Mouse (Mus musculus) neural tube, embryonic 14.5 days (tissue): ENCODE measurements around the gene Dtnb. TPM values are rescaled to one million over a fixed set of nuclear protein-coding genes. Genes with fewer than 3 reads are reported as not detected.

Experiments used
- ATAC-seq: fragments of 200-750 bp; cut with Nextera tagmentation; 2 replicates; pipeline ENCODE4 v1.8.0; 2017; ENCODE audit warnings: low read depth, mild to moderate bottlenecking, moderate TSS enrichment, moderate library complexity
- H3K27ac ChIP-seq: fragments of 300-500 bp; sonication (generic); 2 replicates; pipeline ENCODE4 v1.5.1; 2014; ENCODE audit warnings: low read depth, mild to moderate bottlenecking, control low read depth, low read length, moderate library complexity, mixed read lengths
- H3K27me3 ChIP-seq: fragments of 300-500 bp; sonication (generic); 2 replicates; pipeline ENCODE4 v1.6.1; 2014; ENCODE audit warnings: low read length; ENCODE audit not compliant: control insufficient read depth, insufficient read depth
- H3K36me3 ChIP-seq: fragments of 300-500 bp; sonication (generic); 2 replicates; pipeline ENCODE4 v1.6.1; 2014; ENCODE audit warnings: low read length, mixed read lengths; ENCODE audit not compliant: control insufficient read depth, insufficient read depth
- H3K4me1 ChIP-seq: fragments of 300-500 bp; sonication (generic); 2 replicates; pipeline ENCODE4 v1.6.1; 2014; ENCODE audit warnings: low read length; ENCODE audit not compliant: control insufficient read depth, insufficient read depth
- H3K4me2 ChIP-seq: fragments of 300-500 bp; sonication (generic); 2 replicates; pipeline ENCODE4 v1.6.1; 2014; ENCODE audit warnings: mild to moderate bottlenecking, low read depth, low read length, control low read depth
- H3K4me3 ChIP-seq: fragments of 300-500 bp; sonication (generic); 2 replicates; pipeline ENCODE4 v1.5.1; 2014; ENCODE audit warnings: low read depth, low read length, control low read depth, mixed read lengths
- H3K9ac ChIP-seq: fragments of 300-500 bp; sonication (generic); replicated peaks from 2 replicates; pipeline ENCODE4 v1.6.1; 2014; ENCODE audit warnings: low read depth, mild to moderate bottlenecking, control low read depth, low read length, mixed read lengths
- H3K9me3 ChIP-seq: fragments of 300-500 bp; sonication (generic); 2 replicates; pipeline ENCODE4 v1.6.1; 2016; ENCODE audit warnings: low read length; ENCODE audit not compliant: control insufficient read depth
- WGBS: fragments of 180-500 bp; shearing (Covaris S2); extraction: QIAGEN DNeasy Blood & Tissue Kit; methylation state at CpG from one replicate; pipeline ENCODE4 v1.1.7; 2014; 5-methylcytosine and 5-hydroxymethylcytosine counted together
- polyA plus RNA-seq: library from polyadenylated mRNA; unstranded; fragments of >200 nt; fragmentation: Nextera tagmentation; extraction: Ambion mirVana; gene quantifications from 2 replicates; pipeline ENCODE4 v1.2.1, GENCODE M21; 2014

The Dtnb gene
- polyA plus RNA-seq, 1 experiment from 2014 or later: 72.6 TPM

DNA sequence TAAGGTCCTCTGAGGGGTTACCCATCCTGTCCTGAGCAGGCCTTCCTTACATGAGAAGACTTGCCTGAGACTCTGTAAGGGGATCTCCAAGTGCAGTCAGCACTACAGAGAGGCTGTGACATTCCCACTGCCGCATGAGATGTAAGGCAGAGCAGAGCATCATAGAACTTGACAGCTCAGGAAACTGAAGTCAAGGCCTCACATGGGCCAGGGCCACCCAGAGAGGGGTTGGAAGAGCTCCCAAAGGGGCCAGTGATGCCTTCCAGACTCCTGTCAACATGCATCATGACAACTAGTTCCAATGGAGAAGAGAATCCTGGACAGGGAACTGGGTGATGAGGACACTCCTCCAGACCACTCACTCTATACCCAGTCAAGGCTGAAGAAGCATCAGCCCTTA, 215.4 kb downstream of the Dtnb start:
- H3K4me2 ChIP-seq: no peak overlapping the region
- no peaks in the 10 kb centered on the region for H3K9me3 ChIP-seq
- no peak for ATAC-seq
- WGBS: 86% methylated on average over 1 of the region's 1 CpGs
- H3K36me3 ChIP-seq: no peaks in the 10 kb centered on the region
- H3K4me3 ChIP-seq: no peak overlapping the region
- peaks cover 8% of the 10 kb centered on the region for H3K4me1 ChIP-seq
- H3K9ac ChIP-seq: no peak overlapping the region
- H3K27ac ChIP-seq: no peak overlapping the region
- H3K27me3 ChIP-seq: no peaks in the 10 kb centered on the region

- H3K4me1 ChIP-seq: no peaks in the 10 kb centered on the region; the same call in 1 of the 2 replicates
- no peak overlapping the region for H3K9ac ChIP-seq
- no peak for ATAC-seq
- WGBS: 70% methylated on average over 5 of the region's 5 CpGs
- H3K4me3 ChIP-seq: no peak overlapping the region
- no peak overlapping the region for H3K27ac ChIP-seq
- H3K9me3 ChIP-seq: no peaks in the 10 kb centered on the region
- no peaks in the 10 kb centered on the region for H3K27me3 ChIP-seq
- no peak overlapping the region for H3K4me2 ChIP-seq
- no peaks in the 10 kb centered on the region for H3K36me3 ChIP-seq
Measured at GRCm38 (mm10) chr12:3788421-3789051, 216.4 kb downstream of the Dtnb start.

- Histone ChIP-seq H3K4me2 (no peak overlapping the region), H3K9me3 (no peaks in the 10 kb centered on the region), H3K27ac (no peak overlapping the region), H3K4me1 (no peaks in the 10 kb centered on the region; the same call in 1 of the 2 replicates), H3K27me3 (no peaks in the 10 kb centered on the region), H3K4me3 (no peak overlapping the region), H3K36me3 (no peaks in the 10 kb centered on the region), H3K9ac (no peak overlapping the region)
- ATAC-seq: no peak
- 70% methylated on average over 5 of the region's 5 CpGs for WGBS
Measured at GRCm38 (mm10) chr12:3789626-3790185, 217.5 kb downstream of the Dtnb start.

DNA sequence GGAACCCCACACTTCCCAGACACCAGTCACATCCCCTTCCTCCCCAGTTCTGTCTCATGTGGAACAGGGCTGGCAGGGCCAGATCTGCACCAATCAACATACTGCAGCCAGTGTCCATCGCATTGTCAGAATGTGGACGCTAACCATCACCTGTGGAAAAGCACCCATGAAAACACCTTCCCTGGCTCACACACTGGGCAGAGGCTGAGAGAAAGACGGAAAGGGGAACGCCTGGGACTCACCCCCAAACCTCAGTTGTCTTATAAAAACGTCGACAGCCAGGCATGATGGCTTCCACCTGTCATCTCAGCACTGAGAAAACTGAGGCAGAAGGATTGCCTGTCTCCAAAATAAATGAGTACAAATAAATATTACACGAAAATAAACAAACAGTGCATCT, 219.1 kb downstream of the Dtnb start:
- H3K36me3 ChIP-seq: no peaks in the 10 kb centered on the region
- 57% methylated on average over 7 of the region's 7 CpGs for WGBS
- H3K4me1 ChIP-seq: no peaks in the 10 kb centered on the region; the same call in 1 of the 2 replicates
- no peak overlapping the region for H3K9ac ChIP-seq
- H3K27ac ChIP-seq: no peak overlapping the region
- no peak overlapping the region; the same call in 1 of the 2 replicates for H3K4me3 ChIP-seq
- H3K27me3 ChIP-seq: no peaks in the 10 kb centered on the region
- H3K4me2 ChIP-seq: peak overlapping the region; percentile 49
- H3K9me3 ChIP-seq: no peaks in the 10 kb centered on the region
- peak; percentile 18; the same call in 1 of the 2 replicates for ATAC-seq

GRCm38 (mm10) chr12:3791732-3792131, 219.6 kb downstream of the Dtnb start:
- Histone ChIP-seq H3K9me3 (no peaks in the 10 kb centered on the region), H3K4me3 (peak overlapping the region; percentile 19; the same call in 1 of the 2 replicates), H3K27me3 (no peaks in the 10 kb centered on the region), H3K9ac (no peak overlapping the region), H3K36me3 (no peaks in the 10 kb centered on the region), H3K4me2 (peak overlapping the region; percentile 49), H3K4me1 (no peaks in the 10 kb centered on the region; the same call in 1 of the 2 replicates), H3K27ac (peak overlapping the region; percentile 10; the same call in 1 of the 2 replicates)
- WGBS: under 1% methylated on average over 22 of the region's 22 CpGs
- peak; percentile 94 for ATAC-seq

DNA sequence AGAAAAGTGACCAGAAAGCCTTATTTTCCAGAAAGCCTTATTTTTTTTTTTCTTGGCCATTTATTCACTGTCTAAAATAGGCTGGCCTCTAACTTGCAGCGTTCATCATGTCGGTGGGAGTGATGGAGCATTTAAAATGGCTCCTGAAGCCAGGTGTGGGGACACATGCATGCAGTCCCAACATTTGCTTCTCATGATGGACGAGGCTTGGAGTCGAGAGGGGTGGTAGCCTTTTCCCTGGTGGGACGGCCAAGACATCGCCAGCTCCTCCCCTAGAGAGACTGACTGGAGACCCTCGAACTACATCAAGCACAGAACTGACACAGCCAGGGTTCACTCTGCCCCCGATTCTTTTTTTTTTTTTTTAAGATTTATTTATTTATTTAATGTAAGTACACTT, 220.1 kb downstream of the Dtnb start:
- WGBS: 12% methylated on average over 8 of the region's 8 CpGs
- H3K9ac ChIP-seq: no peak overlapping the region
- peak overlapping the region; percentile 49 for H3K4me2 ChIP-seq
- ATAC-seq: peak; percentile 52
- H3K27ac ChIP-seq: peak overlapping the region; percentile 10; the same call in 1 of the 2 replicates
- no peaks in the 10 kb centered on the region for H3K36me3 ChIP-seq
- H3K9me3 ChIP-seq: no peaks in the 10 kb centered on the region
- no peaks in the 10 kb centered on the region for H3K27me3 ChIP-seq
- 0 out of 2 replicates have a peak overlapping the region, but pooled peaks have one; percentile 19 for H3K4me3 ChIP-seq
- no peaks in the 10 kb centered on the region; the same call in 1 of the 2 replicates for H3K4me1 ChIP-seq

- WGBS: 26% methylated on average over 4 of the region's 4 CpGs
- no peaks in the 10 kb centered on the region for H3K36me3 ChIP-seq
- no peaks in the 10 kb centered on the region for H3K9me3 ChIP-seq
- no peak for ATAC-seq
- no peak overlapping the region for H3K4me2 ChIP-seq
- no peak overlapping the region for H3K9ac ChIP-seq
- no peaks in the 10 kb centered on the region; the same call in 1 of the 2 replicates for H3K4me1 ChIP-seq
- no peak overlapping the region for H3K27ac ChIP-seq
- H3K27me3 ChIP-seq: no peaks in the 10 kb centered on the region
- no peak overlapping the region for H3K4me3 ChIP-seq
Measured at GRCm38 (mm10) chr12:3795569-3795968, 223.4 kb downstream of the Dtnb start.

GRCm38 (mm10) chr12:3799551-3799950, 227.4 kb downstream of the Dtnb start:
- H3K27me3 ChIP-seq: no peaks in the 10 kb centered on the region
- H3K4me2 ChIP-seq: no peak overlapping the region
- H3K4me1 ChIP-seq: no peaks in the 10 kb centered on the region
- H3K36me3 ChIP-seq: no peaks in the 10 kb centered on the region
- no peak for ATAC-seq
- H3K4me3 ChIP-seq: no peak overlapping the region
- H3K9ac ChIP-seq: no peak overlapping the region
- 87% methylated on average over 1 of the region's 1 CpGs for WGBS
- H3K27ac ChIP-seq: no peak overlapping the region
- no peaks in the 10 kb centered on the region for H3K9me3 ChIP-seq

GRCm38 (mm10) chr12:3805852-3806251, 233.7 kb downstream of the Dtnb start, which contains the start of gene Dnmt3a:
Gene Dnmt3a, plus strand, starts transcription at chr12:3806007.
- H3K9ac ChIP-seq: peak within 1 kb of the TSS; percentile 91
- no peaks in the 10 kb centered on the region for H3K9me3 ChIP-seq
- peak within 1 kb of the TSS; percentile 81 for H3K4me3 ChIP-seq
- no peaks in the 10 kb centered on the region for H3K36me3 ChIP-seq
- H3K4me2 ChIP-seq: peak within 1 kb of the TSS; percentile 72
- WGBS: 19% methylated on average over 4 of the region's 4 CpGs
- H3K27ac ChIP-seq: peak within 1 kb of the TSS; percentile 92
- ATAC-seq: peak; percentile 12; the same call in 1 of the 2 replicates
- no peaks in the 10 kb centered on the region for H3K27me3 ChIP-seq
- H3K4me1 ChIP-seq: peaks cover 23% of the 10 kb centered on the region
